Mouse (Mus musculus) heart, embryonic 16.5 days (tissue): ENCODE measurements at regions not wholly inside any gene's neighbourhood (a gene's known extent, or its start where the extent isn't known, plus 50 kb on each side); places are given as distances from the start of the nearest gene placed in this dataset.
"Not testable (repeated sequence)": the region's sequence is repeated elsewhere in the genome, so short reads cannot be mapped to it uniquely, and the experiment has no call there.

Experiments
- ATAC-seq: fragments of 200-750 bp; cut with Nextera tagmentation; replicated peaks from 2 replicates; pipeline ENCODE4 v1.8.0; 2017; ENCODE audit warnings: moderate number of reproducible peaks; ENCODE audit not compliant: insufficient read depth, low FRiP score; ENCODE audit errors: extremely low read depth
- H3K27ac ChIP-seq: fragments of 300-500 bp; sonication (generic); 2 replicates; pipeline ENCODE4 v1.5.1; 2014; ENCODE audit warnings: mild to moderate bottlenecking, low read length, control low read depth, moderate library complexity
- H3K27me3 ChIP-seq: fragments of 300-500 bp; sonication (generic); 2 replicates; pipeline ENCODE4 v1.6.1; 2014; ENCODE audit warnings: low read length, mixed read lengths; ENCODE audit not compliant: control insufficient read depth, insufficient read depth
- H3K36me3 ChIP-seq: fragments of 300-500 bp; sonication (generic); 2 replicates; pipeline ENCODE4 v1.6.1; 2014; ENCODE audit not compliant: control insufficient read depth, insufficient read depth
- H3K4me1 ChIP-seq: fragments of 300-500 bp; sonication (generic); 2 replicates; pipeline ENCODE4 v1.6.1; 2014; ENCODE audit warnings: low read length, mixed read lengths; ENCODE audit not compliant: control insufficient read depth, insufficient read depth
- H3K4me2 ChIP-seq: fragments of 300-500 bp; sonication (generic); 2 replicates; pipeline ENCODE4 v1.6.1; 2014; ENCODE audit warnings: low read depth, mild to moderate bottlenecking, control low read depth, low read length
- H3K4me3 ChIP-seq: fragments of 300-500 bp; sonication (generic); 2 replicates; pipeline ENCODE4 v1.5.1; 2014; ENCODE audit warnings: mild to moderate bottlenecking, control low read depth, low read length
- H3K9ac ChIP-seq: fragments of 300-500 bp; sonication (generic); 2 replicates; pipeline ENCODE4 v1.6.1; 2014; ENCODE audit warnings: low read length, control low read depth
- H3K9me3 ChIP-seq: fragments of 300-500 bp; sonication (generic); replicated peaks from 2 replicates; pipeline ENCODE4 v1.6.1; 2016; ENCODE audit warnings: low read length; ENCODE audit not compliant: control insufficient read depth
- WGBS: fragments of 180-500 bp; shearing (Covaris S2); extraction: QIAGEN DNeasy Blood & Tissue Kit; methylation state at CpG from one replicate; pipeline ENCODE4 v1.1.7; 2014; 5-methylcytosine and 5-hydroxymethylcytosine counted together

DNA sequence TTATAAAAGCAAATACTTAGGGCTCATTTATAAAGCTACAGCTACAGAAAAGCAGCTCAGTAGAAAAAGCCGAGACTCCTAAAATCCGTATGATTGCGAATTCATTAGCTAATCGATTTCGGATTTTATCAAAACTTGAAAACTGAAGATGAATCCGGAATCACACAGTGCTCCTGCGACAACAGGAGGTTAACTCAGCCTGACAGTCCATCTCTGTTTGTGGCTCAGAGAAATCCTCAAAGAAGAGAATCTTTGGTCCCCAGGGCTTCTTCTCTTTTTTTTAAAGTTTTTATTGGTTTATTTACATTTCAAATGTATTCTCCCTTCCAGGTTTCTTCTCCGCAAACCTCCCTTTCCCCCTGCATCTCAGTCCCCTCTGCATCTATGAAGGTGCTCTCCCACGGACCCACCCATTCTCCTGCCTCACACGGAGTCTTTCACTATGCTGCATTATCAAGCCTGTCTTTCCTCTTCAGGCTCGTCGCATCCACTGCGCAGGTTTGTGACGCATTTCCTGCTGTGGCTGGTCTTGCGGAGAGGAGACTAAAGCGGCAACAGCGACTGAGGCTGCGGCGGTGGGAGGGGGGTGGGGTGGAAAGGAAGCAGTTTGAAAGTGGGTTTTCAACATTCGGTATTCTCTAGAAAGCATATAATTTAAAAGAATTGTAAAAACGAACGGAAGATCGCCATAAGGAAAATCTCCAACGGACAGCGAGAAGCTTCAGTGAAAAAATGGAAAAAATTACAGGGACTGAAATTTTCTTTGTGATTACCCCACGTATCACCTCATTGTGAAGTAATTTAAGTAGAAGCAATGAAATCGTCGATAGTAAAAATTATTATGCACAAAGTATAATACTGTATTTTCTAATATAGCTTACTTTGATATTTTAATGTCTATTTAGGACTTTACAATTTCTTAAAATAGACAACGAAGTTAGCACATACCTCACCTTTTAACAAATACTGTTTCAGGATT lies 482.5 kb upstream of the Snrpn start:
- peak overlapping the region; percentile 41; the same call in 1 of the 2 replicates for H3K9ac ChIP-seq
- not testable (repeated sequence) for H3K36me3 ChIP-seq, H3K4me1 ChIP-seq, H3K27ac ChIP-seq, H3K9me3 ChIP-seq, H3K27me3 ChIP-seq
- 25% methylated on average over 29 of the region's 29 CpGs for WGBS
- H3K4me3 ChIP-seq = peak overlapping the region; percentile 43
- ATAC-seq = 0 out of 2 replicates have a peak, but pooled peaks have one; percentile 55
- H3K4me2 ChIP-seq = peak overlapping the region; percentile 65

GRCm38 (mm10) chr7:60617070-60617674 lies 477.2 kb upstream of the Snrpn start:
- not testable (repeated sequence) for ATAC-seq, H3K4me1 ChIP-seq, H3K9ac ChIP-seq, H3K9me3 ChIP-seq, H3K4me2 ChIP-seq, H3K27ac ChIP-seq, H3K4me3 ChIP-seq, H3K36me3 ChIP-seq, H3K27me3 ChIP-seq
- 3% methylated on average over 5 of the region's 5 CpGs for WGBS
